Mouse (Mus musculus) thymus, postnatal 14 days (tissue): Measurements from ENCODE around the gene Hoxb4.

Experiments used
- DNase-seq: peaks from one replicate; pipeline ENCODE4 v3.0.0; 2021

Hoxb4 gene

GRCm38 (mm10) chr11:96317608-96318367 lies at the start of gene Hoxb4:
Gene Hoxb4 (plus strand): TSS chr11:96318267.
- DNase-seq, result no peak

GRCm38 (mm10) chr11:96269869-96270268 lies 48.2 kb upstream of the Hoxb4 start:
- DNase-seq, result no peak

- DNase-seq, result no peak
These were observed 47.0 kb upstream of the Hoxb4 start, which contains the start of gene Hoxb9 for GRCm38 (mm10) chr11:96270996-96271540. Gene Hoxb9 (plus strand): TSS chr11:96271457.

GRCm38 (mm10) chr11:96271541-96272011 lies 46.5 kb upstream of the Hoxb4 start:
- no peak for DNase-seq

DNA sequence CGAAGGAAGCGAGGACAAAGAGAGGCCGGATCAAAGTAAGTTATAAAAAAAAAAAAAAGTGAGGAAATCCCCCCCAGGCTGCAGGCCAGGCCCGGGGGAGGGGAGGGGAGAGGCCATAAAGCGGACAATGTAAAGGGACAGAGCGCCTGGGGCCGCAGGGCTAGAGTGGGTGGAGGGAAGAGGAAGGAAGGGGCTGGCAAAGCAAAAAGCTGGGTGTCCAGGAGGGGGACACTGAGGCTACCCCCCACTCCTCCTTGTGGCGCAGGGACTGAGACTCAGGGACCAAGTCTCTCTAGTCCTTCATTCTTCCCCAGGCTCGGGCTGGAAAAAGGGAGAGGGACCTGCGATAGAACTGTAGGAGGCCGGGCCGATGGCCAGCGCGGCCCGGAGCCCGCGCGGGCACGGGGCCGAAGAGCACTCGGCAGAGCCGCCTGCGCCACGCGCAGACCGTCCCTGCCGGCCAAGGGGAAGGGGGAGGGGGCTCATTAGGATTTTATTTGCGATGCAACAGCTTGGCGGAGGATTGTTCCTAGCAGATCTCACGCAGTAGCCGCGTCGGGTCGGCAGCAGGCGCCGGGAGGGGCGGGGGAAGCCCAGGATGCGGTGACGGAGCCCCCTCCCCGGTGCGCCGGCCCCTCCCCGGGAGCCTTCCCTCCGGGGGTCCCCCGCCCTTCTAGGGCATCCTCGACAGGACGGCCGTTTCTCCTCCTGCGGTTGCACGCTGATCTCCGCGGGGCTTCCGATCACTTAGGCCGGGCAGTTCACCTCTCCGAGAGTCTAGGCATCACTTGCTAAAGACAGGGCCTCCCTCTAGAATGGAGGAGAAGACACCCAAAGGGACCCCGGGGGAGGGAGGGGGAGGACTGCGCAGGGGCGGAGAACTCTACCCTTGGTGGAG lies 45.8 kb upstream of the Hoxb4 start:
- no peak for DNase-seq

- DNase-seq, result no peak
These were observed 43.6 kb upstream of the Hoxb4 start for GRCm38 (mm10) chr11:96274428-96274827.

DNA sequence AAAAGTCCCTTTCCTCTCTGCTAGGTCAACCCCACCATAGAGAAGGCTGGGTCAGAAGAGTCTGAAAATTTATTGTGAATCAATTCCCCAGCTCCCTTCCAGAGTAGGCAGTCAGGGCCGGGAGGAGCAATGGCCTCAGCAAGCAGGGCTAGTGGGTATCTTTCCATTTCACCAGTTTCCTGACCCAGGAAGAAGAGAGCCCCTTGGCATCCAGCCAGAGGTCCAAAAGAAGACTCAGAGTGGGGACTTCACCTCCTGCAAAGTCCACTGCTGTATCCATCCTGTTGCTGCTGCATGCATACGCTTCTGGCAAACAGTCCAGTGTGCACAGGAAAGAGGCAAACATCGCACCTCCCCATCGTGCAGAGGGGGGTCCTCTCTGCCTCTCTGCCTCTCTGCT lies 42.2 kb upstream of the Hoxb4 start:
- DNase-seq, result no peak

- no peak for DNase-seq
These were observed 40.7 kb upstream of the Hoxb4 start for GRCm38 (mm10) chr11:96277151-96278044.

GRCm38 (mm10) chr11:96278324-96278723 lies 39.7 kb upstream of the Hoxb4 start:
- no peak for DNase-seq

- peak; percentile 77 for DNase-seq
These were observed 39.3 kb upstream of the Hoxb4 start for GRCm38 (mm10) chr11:96278773-96279172.

DNA sequence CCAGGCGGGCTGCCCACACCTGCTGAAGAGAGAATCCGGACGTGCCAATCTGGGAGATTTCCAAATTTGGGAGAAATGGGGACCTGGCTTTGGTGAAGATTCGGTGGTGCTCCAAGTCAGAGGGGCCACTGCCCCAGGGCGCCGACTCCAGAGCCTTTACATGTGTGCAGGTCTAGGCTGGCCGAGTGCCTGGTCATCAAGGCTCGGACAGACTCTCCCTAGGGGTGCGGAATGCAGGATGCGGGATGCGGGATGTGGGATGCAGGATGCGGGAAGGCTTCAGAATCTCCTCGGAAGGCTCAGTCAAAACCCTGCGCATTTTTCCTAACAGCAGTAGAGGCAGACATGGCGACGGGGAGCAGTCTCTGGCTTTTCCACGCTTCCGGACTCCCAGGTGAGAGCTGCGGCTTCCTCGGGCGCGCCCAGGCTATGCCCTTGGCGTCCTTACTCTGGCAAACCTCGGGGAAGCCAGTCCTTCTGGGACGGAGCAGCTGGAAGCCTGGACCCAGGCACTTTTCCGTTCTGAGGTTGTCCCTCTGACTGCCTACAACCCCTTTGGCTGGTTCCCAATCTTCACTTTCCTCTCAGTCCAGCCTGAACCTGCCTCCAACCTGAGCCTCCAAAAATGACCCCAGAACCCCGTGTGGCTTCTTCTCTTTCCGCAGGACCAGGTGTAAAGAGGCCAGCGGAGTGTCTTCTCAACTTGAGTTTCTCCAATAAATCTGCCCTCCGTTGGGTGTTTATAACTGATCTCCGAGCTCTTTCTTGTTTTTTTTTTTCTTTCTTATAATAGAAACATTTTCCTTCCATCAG lies 38.4 kb upstream of the Hoxb4 start:
- DNase-seq, result no peak

DNA sequence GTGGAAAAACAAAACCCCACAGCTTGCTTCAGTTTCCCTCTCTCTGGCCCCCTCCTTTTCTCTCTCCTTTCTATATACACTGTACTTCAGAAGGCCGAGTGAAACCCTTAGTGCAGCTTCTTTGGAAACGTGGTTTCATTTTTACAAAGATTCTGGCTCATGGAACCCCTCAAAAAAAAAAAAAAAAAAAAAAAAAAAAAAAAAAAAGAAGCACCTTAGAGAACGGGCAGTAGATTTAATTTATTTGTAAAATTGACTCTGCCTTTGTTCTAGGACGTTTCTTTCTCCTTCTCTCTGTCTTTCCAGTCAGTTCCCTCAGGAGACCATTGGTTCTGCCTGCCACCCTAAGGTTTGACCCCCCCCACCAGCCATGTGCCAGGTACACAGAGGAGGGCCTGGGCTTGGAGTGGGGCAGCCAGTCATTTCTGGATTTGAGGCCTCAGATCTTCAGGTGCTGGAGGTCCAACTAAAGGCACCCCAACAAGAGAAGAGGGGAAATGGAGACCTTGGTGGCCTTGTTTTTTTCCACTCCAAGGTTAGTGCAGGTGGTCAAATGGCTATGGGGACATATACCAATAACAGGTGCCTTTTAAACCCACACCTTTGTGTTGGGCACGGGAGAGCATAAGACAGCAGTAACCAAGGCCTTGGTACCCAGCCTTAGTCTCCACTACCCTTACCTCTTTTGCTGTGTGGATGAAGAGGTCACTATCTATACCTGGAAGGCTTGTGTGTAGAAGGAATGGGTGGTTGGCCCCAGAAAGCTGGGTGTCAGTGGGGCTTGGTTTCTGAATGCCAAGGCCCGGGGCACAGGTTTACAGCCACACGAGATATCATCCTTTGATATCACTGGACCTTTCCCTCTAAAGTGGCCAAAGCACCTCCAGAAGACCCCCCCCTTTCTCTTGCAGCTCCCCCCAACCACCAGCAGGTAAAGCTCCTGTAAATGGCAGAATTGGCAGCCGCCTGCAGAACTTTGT lies 37.4 kb upstream of the Hoxb4 start:
- DNase-seq, result no peak

- no peak for DNase-seq
These were observed 36.7 kb upstream of the Hoxb4 start for GRCm38 (mm10) chr11:96281396-96281795.

DNA sequence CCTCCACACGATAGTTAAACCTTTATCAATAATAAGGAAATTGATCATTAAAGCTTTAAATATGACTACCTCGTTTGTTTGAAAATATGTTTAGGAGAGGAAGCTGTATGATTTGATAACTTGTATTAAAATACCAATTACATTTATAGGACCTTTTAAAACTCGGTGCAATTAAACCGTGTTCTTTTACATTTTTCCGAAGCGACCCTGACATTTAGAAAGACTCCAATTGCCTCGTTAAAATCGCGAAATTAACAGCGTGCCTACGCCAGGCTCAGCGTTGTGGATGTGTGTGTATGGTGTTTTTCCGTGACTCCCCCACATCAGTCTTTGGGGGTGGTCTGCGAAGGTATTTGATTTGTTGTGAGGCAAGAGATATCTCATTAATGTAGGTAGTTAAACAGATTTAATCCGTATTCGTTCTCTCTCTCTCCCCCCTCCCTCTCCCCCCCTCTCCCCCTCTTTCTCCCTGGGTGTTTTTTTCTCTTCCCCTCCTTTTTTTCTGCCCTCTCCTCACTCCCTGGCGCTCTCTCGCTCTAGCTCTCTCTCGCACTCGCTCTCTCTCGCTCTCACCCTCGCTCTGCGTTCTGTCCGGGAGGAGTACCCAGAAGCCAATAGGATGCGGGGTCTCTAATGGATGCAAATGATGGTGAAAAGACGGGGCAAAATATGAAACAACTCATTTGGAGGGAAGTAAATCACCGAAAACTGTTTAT lies 36.1 kb upstream of the Hoxb4 start, which contains the start of gene Hoxb8:
TSS of gene Hoxb8 (plus strand) at position 51 of the 716 bp plus-strand sequence.
- no peak for DNase-seq

GRCm38 (mm10) chr11:96282795-96283430 lies 35.2 kb upstream of the Hoxb4 start:
- no peak for DNase-seq

GRCm38 (mm10) chr11:96284041-96284749 lies 33.9 kb upstream of the Hoxb4 start:
- DNase-seq, result peak; percentile 27

GRCm38 (mm10) chr11:96284774-96285734 lies 33.0 kb upstream of the Hoxb4 start:
- DNase-seq, result no peak
